Mouse (Mus musculus) c-Kit-positive CD71-positive TER-119-negative erythroid progenitor cells, embryonic 14.5 days (primary cell): ENCODE data around the gene Rnasel.

Experiments used
- DNase-seq: peaks from one replicate; pipeline ENCODE4 v3.0.0-alpha.2; 2013; ENCODE audit warnings: low read depth

The Rnasel gene

DNA sequence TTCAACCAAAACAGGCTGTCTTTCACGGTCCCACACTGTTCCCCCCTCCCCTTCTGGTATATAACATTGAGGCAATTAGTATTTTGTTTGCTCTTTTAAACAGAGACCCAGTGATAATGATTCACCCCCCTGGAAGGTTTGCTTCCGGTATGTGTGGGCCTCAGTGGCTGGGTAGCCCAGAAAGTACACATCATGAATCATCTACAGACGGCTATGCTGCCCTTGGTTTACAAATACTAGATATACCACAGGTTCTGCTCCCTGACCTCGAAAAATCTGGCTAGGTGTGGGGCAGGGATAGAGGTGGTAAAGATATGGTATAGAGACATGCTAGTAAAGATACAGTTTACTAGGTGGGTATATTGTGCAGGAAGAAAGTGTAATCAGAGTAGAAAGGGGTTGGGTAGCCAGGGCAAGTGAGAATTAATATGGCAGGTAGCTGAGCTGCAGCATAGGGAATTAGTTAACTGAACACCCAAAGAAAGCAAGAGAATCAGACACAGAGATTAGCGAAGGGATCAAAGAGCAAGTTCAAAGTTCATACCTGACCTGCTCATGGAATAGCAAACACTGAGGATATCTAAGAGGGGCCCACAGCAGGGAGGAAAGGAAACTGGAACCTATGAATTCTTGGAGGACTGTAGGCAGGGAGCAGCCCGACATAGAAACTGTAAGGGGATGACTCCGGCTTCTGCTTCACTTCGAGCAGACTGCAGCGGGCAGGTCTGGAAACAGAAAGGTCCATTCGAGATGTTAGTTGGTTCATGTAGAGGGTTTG is 21.0 kb downstream of the Rnasel start:
- no peak for DNase-seq

DNA sequence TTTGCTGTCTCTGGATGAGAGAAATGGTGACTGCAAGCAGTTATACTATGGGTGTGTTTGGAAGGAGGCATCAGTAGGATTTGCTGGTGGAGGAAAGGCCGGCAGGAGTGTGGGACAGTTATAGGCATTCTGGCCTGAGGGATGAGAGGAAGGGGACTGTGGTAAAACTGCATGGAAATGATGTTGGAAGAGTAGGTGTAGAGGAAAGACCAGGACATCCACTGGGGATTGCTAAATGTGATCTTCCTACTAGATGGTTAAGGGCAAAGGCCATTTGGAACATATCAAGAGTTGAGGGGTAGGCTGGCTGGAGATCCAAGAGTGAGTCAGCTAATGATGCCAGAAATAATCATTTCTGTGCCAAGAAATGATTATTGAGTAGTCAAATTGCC is 21.5 kb downstream of the Rnasel start:
- no peak for DNase-seq

DNA sequence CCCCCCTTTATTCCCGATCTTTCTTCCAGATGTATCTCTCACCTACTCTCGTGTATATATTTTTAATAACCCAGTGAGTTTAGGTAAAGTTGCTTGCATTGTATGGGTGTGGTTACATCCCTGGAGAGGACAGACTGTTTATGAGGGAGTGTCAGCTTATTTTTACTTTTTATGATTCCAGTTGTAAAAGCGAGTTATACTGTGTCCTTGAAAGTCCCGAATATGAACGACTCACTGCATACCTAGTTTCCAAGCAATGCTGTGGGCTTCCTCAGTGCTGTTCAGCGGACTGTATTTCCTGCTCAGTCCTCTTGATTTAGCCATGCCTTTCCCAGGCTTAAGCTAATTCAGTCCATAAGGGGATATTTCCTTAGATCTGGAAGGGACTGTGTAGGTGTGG is 25.9 kb downstream of the Rnasel start:
- DNase-seq: no peak

DNA sequence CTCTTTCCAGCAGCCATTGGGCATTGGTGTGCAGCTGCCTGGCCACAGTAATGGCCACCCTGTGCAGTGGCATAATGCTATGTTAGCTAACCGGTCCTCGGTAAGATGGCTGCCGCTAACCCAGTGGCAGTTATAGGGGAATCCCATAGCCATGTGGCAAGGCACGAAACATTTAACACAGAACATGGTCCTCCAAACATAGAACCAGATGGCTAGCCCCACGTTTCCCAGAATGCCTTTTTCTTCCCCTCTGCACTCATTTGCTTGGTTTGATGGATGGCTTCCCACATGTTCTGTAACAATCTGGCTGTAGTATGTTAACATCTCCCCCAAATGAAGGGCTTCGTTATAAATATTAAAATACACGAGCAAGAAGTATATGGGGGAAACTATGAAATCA is 27.0 kb downstream of the Rnasel start:
- no peak for DNase-seq

DNA sequence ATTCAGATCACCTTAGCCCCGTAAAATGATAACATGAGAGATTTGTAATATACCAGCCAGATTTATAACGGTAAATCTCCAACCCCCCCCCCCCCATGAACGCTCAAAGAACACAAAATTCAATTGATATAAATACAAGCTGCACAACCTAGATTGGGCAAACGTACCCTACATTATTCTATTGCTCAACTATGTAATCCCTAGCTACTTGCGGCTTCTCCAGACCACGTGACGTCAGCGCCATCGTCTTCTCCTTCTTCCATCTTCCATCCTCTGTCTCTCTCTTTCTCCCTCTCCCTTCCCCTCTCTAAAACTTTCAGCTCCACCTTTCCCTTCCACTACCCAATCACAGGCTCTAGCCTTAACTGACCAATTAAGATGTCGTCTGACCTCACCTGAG is 29.0 kb downstream of the Rnasel start:
- no peak for DNase-seq

DNA sequence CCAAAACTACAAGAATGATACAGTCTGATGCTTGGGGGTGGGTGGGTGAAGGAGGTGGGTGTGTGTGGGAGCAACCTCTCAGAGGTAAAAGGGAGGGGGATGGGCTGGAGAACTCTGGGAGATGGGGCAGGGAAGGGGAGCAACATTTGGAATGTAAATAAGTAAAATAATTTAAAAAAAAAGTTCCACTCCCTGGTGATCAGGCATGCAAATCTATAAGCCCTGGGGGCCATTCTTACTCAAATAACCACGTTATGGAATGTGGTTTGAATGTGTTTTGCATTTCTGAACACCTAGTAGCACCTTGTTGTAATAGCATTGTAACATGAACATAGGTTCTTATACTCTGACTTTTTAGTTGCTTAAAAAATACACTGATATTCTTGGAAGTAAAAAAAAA is 34.1 kb downstream of the Rnasel start:
- DNase-seq: no peak

DNA sequence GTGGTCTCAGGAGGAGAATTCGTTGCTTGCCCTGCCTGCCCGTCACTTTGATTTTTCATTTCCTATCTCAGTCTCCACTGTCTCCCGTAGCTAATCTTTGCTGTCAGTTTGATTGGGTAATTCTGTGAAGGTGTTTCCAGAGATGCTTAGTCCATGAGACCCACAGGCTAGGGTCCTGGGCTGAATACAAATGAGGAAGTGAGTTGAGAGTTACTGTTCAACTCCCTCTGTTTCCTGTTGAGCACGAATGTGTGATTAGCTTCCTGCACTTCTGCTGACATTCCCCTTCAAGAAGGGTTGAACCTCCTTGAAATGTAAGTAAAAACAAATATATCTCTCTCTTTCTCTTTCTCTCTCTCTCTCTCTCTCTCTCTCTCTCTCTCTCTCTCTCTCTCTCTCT is 36.4 kb downstream of the Rnasel start:
- DNase-seq: no peak

DNA sequence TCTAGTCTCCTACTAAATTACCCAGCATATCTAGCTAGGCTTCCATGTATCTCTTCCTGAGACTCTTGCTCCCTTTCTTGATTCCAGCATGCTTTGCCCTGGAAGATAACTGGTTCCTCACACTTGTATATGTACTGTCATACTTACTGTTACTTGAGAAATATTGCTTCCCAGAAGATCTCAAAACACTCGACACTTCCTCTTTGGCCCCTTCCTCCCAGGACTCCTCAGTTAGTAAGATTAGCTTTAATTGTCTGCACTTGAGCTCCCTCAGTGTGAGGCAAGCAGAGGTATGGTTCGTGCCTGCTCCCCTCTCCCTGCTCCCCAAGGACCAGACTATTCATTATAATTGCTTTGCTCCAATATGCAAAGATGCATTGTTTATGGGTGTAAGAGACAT is 41.5 kb downstream of the Rnasel start:
- no peak for DNase-seq

DNA sequence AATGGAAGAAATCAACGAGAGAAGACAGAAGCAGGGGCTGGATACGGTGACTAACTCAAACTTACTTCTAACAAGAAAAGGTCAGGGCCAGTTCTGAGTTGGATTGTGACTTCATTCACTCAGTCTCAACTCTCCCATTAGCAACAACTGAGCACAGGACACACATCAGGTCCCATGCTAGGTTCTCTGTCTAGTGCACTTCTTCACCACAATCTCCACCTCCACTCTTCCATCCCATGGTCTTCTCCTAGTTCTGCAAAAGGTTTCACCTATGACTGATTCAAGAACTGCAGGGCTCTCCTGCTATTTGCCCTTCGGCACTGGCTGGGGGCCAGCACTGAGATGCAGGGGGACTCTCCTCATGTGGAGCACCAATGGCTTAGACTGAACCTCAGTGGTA is 45.0 kb downstream of the Rnasel start:
- no peak for DNase-seq

DNA sequence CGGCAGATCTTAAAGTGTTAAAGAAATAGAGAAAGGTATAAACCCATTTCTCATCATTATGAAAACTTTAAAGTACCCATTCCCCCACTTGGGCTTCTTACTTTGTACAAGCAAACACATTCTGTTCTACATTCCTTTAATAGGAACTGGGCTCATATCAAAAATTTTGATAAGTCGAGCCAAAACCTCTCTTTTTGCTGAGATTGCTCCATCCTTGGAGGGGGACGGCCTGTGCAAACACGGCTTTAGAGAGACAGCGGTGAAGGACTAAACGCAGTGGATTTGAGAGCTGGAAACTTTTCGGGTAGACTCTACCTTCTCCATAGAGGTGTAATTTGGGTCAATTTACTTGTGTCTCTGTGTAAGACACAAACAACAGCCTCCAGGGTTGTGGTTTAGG is 53.5 kb downstream of the Rnasel start:
- DNase-seq: no peak

DNA sequence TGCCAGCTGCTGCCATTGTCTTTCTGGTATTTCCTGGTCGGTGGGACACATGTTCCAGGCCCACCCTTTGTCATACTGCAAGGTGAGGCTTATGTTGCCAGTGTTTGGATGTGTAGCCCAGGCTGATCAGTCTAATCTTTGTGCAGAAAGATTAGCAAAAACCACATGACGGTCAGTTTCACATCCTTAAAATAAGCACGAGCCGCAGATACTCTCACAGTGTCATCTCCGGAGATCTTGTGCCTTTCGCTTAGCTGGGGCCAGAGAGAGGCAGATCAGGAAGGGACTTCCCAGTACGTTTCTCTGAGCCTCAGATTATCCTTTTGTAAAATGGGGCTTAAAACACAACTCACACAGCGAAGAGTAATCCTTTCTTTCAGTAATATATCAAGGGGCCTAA is 54.3 kb downstream of the Rnasel start:
- DNase-seq: no peak

DNA sequence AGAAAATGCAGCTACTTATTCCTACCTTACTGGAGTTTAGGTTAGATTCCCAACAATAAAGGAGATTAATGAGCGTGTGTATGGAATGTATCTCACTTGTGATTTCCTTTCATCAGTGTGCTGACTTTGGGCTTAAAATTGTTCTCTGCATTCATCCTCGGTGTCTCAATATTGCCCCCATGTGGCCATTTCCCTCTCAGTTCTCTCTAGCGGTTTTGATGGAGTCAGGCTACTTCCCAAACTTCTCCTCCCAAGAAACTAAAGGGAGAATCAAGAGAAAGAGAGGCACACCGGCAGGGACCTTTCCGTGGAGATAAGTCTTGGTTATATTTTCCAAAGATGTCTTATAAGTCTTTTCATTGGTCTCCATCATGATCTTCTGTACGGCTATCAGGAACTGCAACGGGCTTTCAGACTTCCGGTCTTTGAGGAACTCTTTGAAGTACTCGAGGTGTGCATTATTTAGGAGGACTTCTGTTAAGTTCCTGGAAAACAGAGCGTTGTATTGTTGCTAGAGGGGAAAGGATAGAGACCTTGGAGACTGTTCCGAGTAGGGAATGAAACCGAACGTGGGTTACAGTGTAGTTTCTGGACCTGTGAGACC is 58.3 kb downstream of the Rnasel start:
- peak; percentile 28 for DNase-seq
